Mouse (Mus musculus): ENCODE results near the gene Nelfe. TPM values are rescaled to one million over a fixed set of nuclear protein-coding genes. Genes with fewer than 3 reads are reported as not detected.

Gene Nelfe
- polyA plus RNA-seq, 1 experiment from 2014 or later, result 73.5 TPM

DNA sequence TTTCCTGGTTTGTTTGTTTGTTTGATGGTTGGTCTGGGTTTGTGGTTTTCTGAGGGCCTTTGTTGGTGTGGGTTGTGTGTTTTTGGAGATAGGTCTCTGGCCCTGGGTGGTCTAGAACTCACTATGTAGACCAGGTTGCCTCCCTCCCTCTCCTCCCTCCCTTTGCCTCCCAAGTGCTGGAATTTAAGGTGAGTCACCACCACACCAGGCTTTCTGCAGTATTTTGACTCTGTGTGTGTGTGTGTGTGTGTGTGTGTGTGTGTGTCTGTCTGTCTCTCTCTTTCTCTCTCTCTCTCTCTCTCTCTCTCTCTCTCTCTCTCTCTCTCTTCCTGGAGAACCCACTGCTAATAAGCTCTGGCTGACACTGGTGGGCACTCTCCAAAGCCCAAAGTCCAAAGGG lies 31.0 kb downstream of the Nelfe start:
- no peak overlapping the region for H3K4me3 ChIP-seq (replicated peaks; ENCODE audit: low read depth, low read length)
- DNase-seq (ENCODE audit: low spot score) (no peak), ATAC-seq (replicated peaks; ENCODE audit: low FRiP score, low read depth) (no peak)
- no peaks in the 10 kb centered on the region for H3K27me3 ChIP-seq (ENCODE audit: insufficient read depth, low read length)
- H3K36me3 ChIP-seq (ENCODE audit: insufficient read depth, low read length), result no peaks in the 10 kb centered on the region
- no peak overlapping the region for H3K27ac ChIP-seq
- 0 out of 2 replicates have a peak, but pooled peaks cover 4% of the 10 kb centered on the region for H3K4me1 ChIP-seq (replicated peaks; ENCODE audit: insufficient read depth, low read length)
- H3K9me3 ChIP-seq (replicated peaks; ENCODE audit: low read length), result no peaks in the 10 kb centered on the region
- no peak overlapping the region for H3K9ac ChIP-seq (ENCODE audit: low read depth, low read length)
- no peak for TF ChIP-seq CTCF (IDR thresholded peaks at IDR 0.05; ENCODE audit: low read depth)
- no peak overlapping the region for H3K4me2 ChIP-seq (ENCODE audit: low read length)

DNA sequence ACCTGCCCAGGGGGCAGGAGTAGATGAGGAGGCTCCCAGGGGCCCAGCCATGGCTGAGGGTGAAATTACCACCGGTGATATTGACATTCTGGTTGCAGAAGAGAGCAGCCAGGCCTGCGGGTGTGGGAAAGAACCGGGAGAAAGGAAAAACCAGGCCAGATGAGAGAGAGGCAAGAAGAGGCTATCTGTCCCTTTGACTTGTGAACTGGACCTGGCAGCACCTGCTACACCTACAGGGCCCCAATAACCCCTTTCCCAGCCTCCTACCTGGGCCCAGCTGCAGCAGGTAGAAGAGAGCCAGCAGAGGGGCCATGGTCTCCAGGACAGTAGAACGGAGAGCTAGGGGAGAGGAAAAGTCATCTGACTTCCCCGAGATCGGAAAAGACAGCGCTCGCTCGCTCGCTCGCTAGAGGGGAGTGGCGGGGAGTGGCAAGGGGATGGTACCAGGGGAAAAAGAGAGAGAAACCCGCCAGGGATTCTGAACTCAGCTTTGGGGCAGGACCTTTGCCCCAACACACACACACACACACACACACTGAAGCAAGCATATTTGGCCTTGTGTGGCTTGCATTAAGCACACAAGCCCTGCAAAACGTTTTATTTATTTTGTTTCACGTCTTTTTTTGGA lies 31.6 kb downstream of the Nelfe start, which contains the start of gene Gm20547:
Gene Gm20547 (minus strand): TSS at position 360 of the 628 bp plus-strand sequence.
- no peaks in the 10 kb centered on the region for H3K9me3 ChIP-seq (replicated peaks; ENCODE audit: low read length)
- no peaks in the 10 kb centered on the region for H3K36me3 ChIP-seq (ENCODE audit: insufficient read depth, low read length)
- H3K4me1 ChIP-seq (replicated peaks; ENCODE audit: insufficient read depth, low read length), result 0 out of 2 replicates have a peak, but pooled peaks cover 4% of the 10 kb centered on the region
- H3K4me2 ChIP-seq (ENCODE audit: low read length), result peak within 1 kb of the TSS; percentile 30
- no peaks in the 10 kb centered on the region for H3K27me3 ChIP-seq (ENCODE audit: insufficient read depth, low read length)
- H3K9ac ChIP-seq (ENCODE audit: low read depth, low read length), result 0 out of 2 replicates have a peak within 1 kb of the TSS, but pooled peaks have one; percentile 14
- no peak for TF ChIP-seq CTCF (IDR thresholded peaks at IDR 0.05; ENCODE audit: low read depth)
- WGBS, result 6% methylated on average over 15 of the region's 15 CpGs
- DNase-seq (ENCODE audit: low spot score) (no peak), ATAC-seq (replicated peaks; ENCODE audit: low FRiP score, low read depth) (no peak)
- no peak within 1 kb of the TSS for H3K4me3 ChIP-seq (replicated peaks; ENCODE audit: low read depth, low read length)
- no peak within 1 kb of the TSS for H3K27ac ChIP-seq

DNA sequence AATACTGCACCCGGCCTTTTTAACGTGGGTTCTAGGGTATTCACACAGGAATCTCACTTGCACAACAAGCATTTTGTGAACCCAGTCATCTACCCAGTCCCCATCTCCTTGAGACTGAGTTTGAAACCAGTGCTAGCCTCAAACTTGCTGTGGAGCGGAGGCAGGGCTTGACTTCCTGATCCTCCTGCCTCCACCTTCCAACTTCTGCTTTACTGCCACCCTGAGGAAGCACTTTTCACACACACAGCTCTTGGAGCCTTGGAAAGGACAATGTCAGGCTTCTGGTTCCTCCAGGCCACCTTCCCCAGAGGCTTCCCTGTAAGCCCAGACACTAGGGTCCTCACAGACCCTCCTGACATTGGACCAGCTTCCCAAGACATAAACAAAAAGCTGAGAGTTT lies 33.1 kb downstream of the Nelfe start:
- WGBS, result 65% methylated on average over 3 of the region's 3 CpGs
- no peaks in the 10 kb centered on the region for H3K27me3 ChIP-seq (ENCODE audit: insufficient read depth, low read length)

DNA sequence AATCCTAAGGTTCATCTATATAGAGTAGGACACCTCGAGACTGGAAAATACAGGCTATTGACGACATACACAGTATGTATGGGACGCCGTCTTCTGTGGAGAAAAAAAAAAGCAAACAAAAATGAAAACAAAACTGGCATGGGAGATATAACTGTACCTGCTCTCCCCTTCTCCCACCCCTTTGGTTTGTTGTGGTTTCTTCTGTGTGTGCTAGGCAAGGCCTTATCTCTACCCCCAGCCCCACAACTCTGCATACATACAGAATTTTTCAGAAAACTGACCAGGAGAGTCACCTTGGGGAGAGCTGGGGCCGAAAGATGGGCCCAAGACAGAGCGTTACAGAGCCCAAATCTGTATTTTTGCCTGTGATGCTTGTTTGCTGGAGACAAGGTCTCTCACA lies 34.5 kb downstream of the Nelfe start:
- DNase-seq (ENCODE audit: low spot score), result no peak
- Histone ChIP-seq H3K4me1 (replicated peaks; ENCODE audit: insufficient read depth, low read length) (0 out of 2 replicates have a peak, but pooled peaks cover 4% of the 10 kb centered on the region), H3K27me3 (ENCODE audit: insufficient read depth, low read length) (no peaks in the 10 kb centered on the region), H3K27ac (no peak overlapping the region), H3K9ac (ENCODE audit: low read depth, low read length) (no peak overlapping the region), H3K4me2 (ENCODE audit: low read length) (no peak overlapping the region), H3K36me3 (ENCODE audit: insufficient read depth, low read length) (no peaks in the 10 kb centered on the region), H3K9me3 (replicated peaks; ENCODE audit: low read length) (no peaks in the 10 kb centered on the region), H3K4me3 (replicated peaks; ENCODE audit: low read depth, low read length) (no peak overlapping the region)
- 89% methylated on average over 6 of the region's 6 CpGs for WGBS
- TF ChIP-seq CTCF (IDR thresholded peaks at IDR 0.05; ENCODE audit: low read depth), result no peak
- no peak for ATAC-seq (replicated peaks; ENCODE audit: low FRiP score, low read depth)

More for the DNA sequence above, 33.1 kb downstream of the Nelfe start:
- 0 out of 2 replicates have a peak, but pooled peaks cover 4% of the 10 kb centered on the region for H3K4me1 ChIP-seq (replicated peaks; ENCODE audit: insufficient read depth, low read length)
- no peak for DNase-seq (ENCODE audit: low spot score)
- no peaks in the 10 kb centered on the region for H3K9me3 ChIP-seq (replicated peaks; ENCODE audit: low read length)
- H3K36me3 ChIP-seq (ENCODE audit: insufficient read depth, low read length), result no peaks in the 10 kb centered on the region
- peak; percentile 31; the same call in 1 of the 2 replicates for TF ChIP-seq CTCF (IDR thresholded peaks at IDR 0.05; ENCODE audit: low read depth)
- no peak for ATAC-seq (replicated peaks; ENCODE audit: low FRiP score, low read depth)
- H3K27ac ChIP-seq, result no peak overlapping the region
- no peak overlapping the region for H3K4me3 ChIP-seq (replicated peaks; ENCODE audit: low read depth, low read length)
- no peak overlapping the region for H3K9ac ChIP-seq (ENCODE audit: low read depth, low read length)
- H3K4me2 ChIP-seq (ENCODE audit: low read length), result no peak overlapping the region

DNA sequence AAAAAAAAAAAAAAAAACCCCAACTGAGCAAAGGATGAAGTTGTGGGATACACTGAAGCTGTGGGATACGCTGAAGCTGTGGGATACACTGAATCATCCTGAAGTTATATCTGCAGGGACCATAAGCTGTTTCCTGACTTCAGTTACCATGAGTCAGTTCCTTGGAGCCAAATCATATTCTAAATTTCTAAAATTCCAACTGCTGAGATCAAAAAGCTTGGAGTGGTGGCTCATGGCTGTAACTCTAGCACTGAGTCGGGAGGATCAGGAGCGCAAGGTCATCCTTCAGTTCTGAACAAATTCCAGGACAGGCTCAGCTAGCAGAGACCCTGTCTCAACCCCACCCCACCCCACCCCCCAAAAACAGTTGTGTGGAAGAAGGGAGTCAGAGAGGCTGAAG lies 35.4 kb downstream of the Nelfe start:
- peak; percentile 22 for DNase-seq (ENCODE audit: low spot score)
- H3K4me3 ChIP-seq (replicated peaks; ENCODE audit: low read depth, low read length), result no peak overlapping the region
- no peaks in the 10 kb centered on the region for H3K27me3 ChIP-seq (ENCODE audit: insufficient read depth, low read length)
- no peaks in the 10 kb centered on the region for H3K9me3 ChIP-seq (replicated peaks; ENCODE audit: low read length)
- no peak overlapping the region for H3K27ac ChIP-seq
- no peak for TF ChIP-seq CTCF (IDR thresholded peaks at IDR 0.05; ENCODE audit: low read depth)
- H3K4me2 ChIP-seq (ENCODE audit: low read length), result no peak overlapping the region
- 0 out of 2 replicates have a peak, but pooled peaks cover 4% of the 10 kb centered on the region for H3K4me1 ChIP-seq (replicated peaks; ENCODE audit: insufficient read depth, low read length)
- H3K9ac ChIP-seq (ENCODE audit: low read depth, low read length), result no peak overlapping the region
- no peaks in the 10 kb centered on the region for H3K36me3 ChIP-seq (ENCODE audit: insufficient read depth, low read length)
- ATAC-seq (replicated peaks; ENCODE audit: low FRiP score, low read depth), result no peak
- 71% methylated on average over 3 of the region's 3 CpGs for WGBS

DNA sequence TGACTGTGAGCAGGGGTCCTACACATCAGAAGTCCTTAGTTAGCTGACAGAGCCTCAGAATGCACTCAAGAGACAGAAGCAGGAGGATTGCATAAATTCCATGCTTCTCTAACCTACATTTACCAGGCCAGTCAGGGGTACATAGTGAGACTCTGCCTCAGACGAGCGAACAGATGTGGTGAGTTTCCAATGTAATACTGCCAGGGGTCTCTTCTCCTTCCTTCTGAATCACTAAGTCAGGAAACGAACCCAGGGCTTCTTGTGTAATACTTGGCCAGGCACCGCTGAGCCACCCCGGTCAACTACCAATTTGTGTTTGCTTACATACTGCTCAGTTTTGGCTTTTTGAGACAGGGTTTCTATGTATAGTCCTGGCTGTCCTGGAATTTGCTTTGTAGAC lies 37.8 kb downstream of the Nelfe start:
- H3K9me3 ChIP-seq (replicated peaks; ENCODE audit: low read length), result no peaks in the 10 kb centered on the region
- no peak for TF ChIP-seq CTCF (IDR thresholded peaks at IDR 0.05; ENCODE audit: low read depth)
- H3K4me3 ChIP-seq (replicated peaks; ENCODE audit: low read depth, low read length), result no peak overlapping the region
- H3K4me2 ChIP-seq (ENCODE audit: low read length), result no peak overlapping the region
- no peak for DNase-seq (ENCODE audit: low spot score)
- H3K27me3 ChIP-seq (ENCODE audit: insufficient read depth, low read length), result no peaks in the 10 kb centered on the region
- no peaks in the 10 kb centered on the region for H3K36me3 ChIP-seq (ENCODE audit: insufficient read depth, low read length)
- no peak overlapping the region for H3K27ac ChIP-seq
- 79% methylated on average over 5 of the region's 5 CpGs for WGBS
- H3K4me1 ChIP-seq (replicated peaks; ENCODE audit: insufficient read depth, low read length), result no peaks in the 10 kb centered on the region
- H3K9ac ChIP-seq (ENCODE audit: low read depth, low read length), result no peak overlapping the region
- ATAC-seq (replicated peaks; ENCODE audit: low FRiP score, low read depth), result no peak

Measured in kidney, postnatal 0 days (tissue).